Mouse (Mus musculus) spleen, adult 2 months (tissue): ENCODE results near the gene Ndufa13.

Source experiments
- CTCF ChIP-seq: fragments of 200-500 bp; IDR thresholded peaks from 2 replicates; pipeline ENCODE4 v1.5.1; 2011; ENCODE audit warnings: mild to moderate bottlenecking, inconsistent platforms; ENCODE audit not compliant: insufficient read depth, insufficient read length, insufficient replicate concordance; ENCODE audit errors: extremely low read depth
- POLR2A ChIP-seq: fragments of 200-500 bp; IDR thresholded peaks from 2 replicates; pipeline ENCODE4 v1.6.1; 2011; ENCODE audit warnings: low read depth, low read length, inconsistent platforms

DNA sequence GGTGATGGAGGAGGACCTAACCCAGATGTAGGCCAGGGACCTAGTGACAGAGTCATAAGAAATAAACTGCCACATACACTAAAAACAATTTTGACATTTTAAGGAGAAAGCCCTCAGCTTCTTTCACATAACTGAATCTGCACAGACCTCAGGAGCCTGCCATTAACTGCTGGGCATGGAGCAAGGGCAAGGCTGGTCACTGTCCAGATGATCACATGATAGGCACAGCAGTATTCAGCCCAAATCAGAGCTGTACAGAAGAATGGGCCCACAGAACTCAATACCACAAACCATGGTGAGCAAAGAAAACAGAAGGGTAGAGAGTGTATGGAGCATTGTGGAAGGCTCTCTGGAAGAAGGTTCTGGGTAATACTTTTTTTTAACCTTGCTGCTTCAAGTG, 24.5 kb upstream of the Ndufa13 start:
- TF ChIP-seq CTCF: no peak
- no peak for TF ChIP-seq POLR2A
